Mouse (Mus musculus): ENCODE results near the gene Il15ra. TPM values are rescaled to one million over a fixed set of nuclear protein-coding genes. Genes with fewer than 3 reads are reported as not detected.

Gene Il15ra
- polyA plus RNA-seq, 1 experiment from 2014 or later = 0.60 TPM

Other genes starting within 250 kb of the Il15ra start
- gene Pfkfb3, start 151.2 kb upstream of the Il15ra start, polyA plus RNA-seq (2016; fragmentation: Nextera tagmentation; extraction: Ambion mirVana) = 14.2 and 16.2 TPM in 2 replicates
- 176 and 185 TPM in 2 replicates for gene Rbm17, start 101.1 kb upstream of the Il15ra start, polyA plus RNA-seq (2016; fragmentation: Nextera tagmentation; extraction: Ambion mirVana)
- gene Gm17490, start 79.0 kb upstream of the Il15ra start, polyA plus RNA-seq (2016; fragmentation: Nextera tagmentation; extraction: Ambion mirVana) = not detected in 2 replicates
- gene Il2ra, start 62.5 kb upstream of the Il15ra start, polyA plus RNA-seq (2016; fragmentation: Nextera tagmentation; extraction: Ambion mirVana) = not detected in 2 replicates
- gene Fbh1, start 72.3 kb downstream of the Il15ra start, polyA plus RNA-seq (2016; fragmentation: Nextera tagmentation; extraction: Ambion mirVana) = 154 and 160 TPM in 2 replicates
- gene Ankrd16, start 72.6 kb downstream of the Il15ra start, polyA plus RNA-seq (2016; fragmentation: Nextera tagmentation; extraction: Ambion mirVana) = 58.0 and 59.5 TPM in 2 replicates